Mouse (Mus musculus): ENCODE results near the gene Aasdh. TPM values are rescaled to one million over a fixed set of nuclear protein-coding genes. Genes with fewer than 3 reads are reported as not detected.

Aasdh gene
- total RNA-seq, 1 experiment: 18.0 TPM

- Histone ChIP-seq H3K36me3 (ENCODE audit: control insufficient read depth, insufficient read depth, low read length, poor library complexity, severe bottlenecking) (no peaks in the 10 kb centered on the region; the same call in 1 of the 2 replicates), H3K27ac (ENCODE audit: insufficient read depth, low read depth, low read length, poor library complexity, severe bottlenecking) (no peak overlapping the region), H3K4me1 (ENCODE audit: control insufficient read depth in 2 of 2, insufficient read depth in 2 of 2, low read length in 2 of 2, poor library complexity in 1 of 2) (peaks cover 0 to 3% of the 10 kb centered on the region in 2 experiments; a peak in 1 of 4 replicates), H3K4me3 (ENCODE audit: insufficient read depth in 1 of 2, low read depth in 1 of 2, low read length in 2 of 2, poor library complexity in 1 of 2, severe bottlenecking in 1 of 2) (peak overlapping the region; percentile 39 to 59), H3K9ac (ENCODE audit: insufficient read depth, low read depth, low read length, poor library complexity, severe bottlenecking) (peak overlapping the region; percentile 61), H3K9me3 (ENCODE audit: control insufficient read depth, insufficient read depth, low read depth, low read length) (no peaks in the 10 kb centered on the region)
- DNase-seq (ENCODE audit: low read depth, low spot score): peak; percentile 80
- TF ChIP-seq CHD2 (IDR thresholded peaks at IDR 0.05; ENCODE audit: low read depth, low read length) (peak; percentile 62; the same call in 1 of the 2 replicates), MAFK (IDR thresholded peaks at IDR 0.05; ENCODE audit: insufficient read depth, low read depth, low read length) (no peak)
- in situ Hi-C loops (cut with MboI; ENCODE audit: low sequenced_read_pairs in 2 of 2, unreplicated experiment in 2 of 2): no loop called here
Observed at GRCm38 (mm10) chr5:76868693-76869286, 36.5 kb downstream of the Aasdh start.

GRCm38 (mm10) chr5:76866819-76867218, 38.5 kb downstream of the Aasdh start:
- no peak overlapping the region for H3K9ac ChIP-seq (ENCODE audit: insufficient read depth, low read depth, low read length, poor library complexity, severe bottlenecking)
- no peak for DNase-seq (ENCODE audit: low read depth, low spot score)
- no peaks in the 10 kb centered on the region for H3K9me3 ChIP-seq (ENCODE audit: control insufficient read depth, insufficient read depth, low read depth, low read length)
- H3K4me1 ChIP-seq (ENCODE audit: control insufficient read depth in 2 of 2, insufficient read depth in 2 of 2, low read length in 2 of 2, poor library complexity in 1 of 2): peaks cover 0 to 3% of the 10 kb centered on the region in 2 experiments; a peak in 1 of 4 replicates
- in situ Hi-C loops (cut with MboI; ENCODE audit: low sequenced_read_pairs in 2 of 2, unreplicated experiment in 2 of 2): no loop called here
- no peaks in the 10 kb centered on the region for H3K36me3 ChIP-seq (ENCODE audit: control insufficient read depth, insufficient read depth, low read length, poor library complexity, severe bottlenecking)
- TF ChIP-seq ZNF384 (IDR thresholded peaks at IDR 0.05; ENCODE audit: low read depth, low read length) (no peak), MAFK (IDR thresholded peaks at IDR 0.05; ENCODE audit: insufficient read depth, low read depth, low read length) (no peak), ZC3H11A (IDR thresholded peaks at IDR 0.05; ENCODE audit: borderline replicate concordance, low read depth, low read length) (no peak), CHD2 (IDR thresholded peaks at IDR 0.05; ENCODE audit: low read depth, low read length) (no peak), HCFC1 (IDR thresholded peaks at IDR 0.05; ENCODE audit: borderline replicate concordance, insufficient read depth, low read length) (no peak)
- H3K4me3 ChIP-seq (ENCODE audit: insufficient read depth in 1 of 2, low read depth in 1 of 2, low read length in 2 of 2, poor library complexity in 1 of 2, severe bottlenecking in 1 of 2): no peak overlapping the region
- H3K27ac ChIP-seq (ENCODE audit: insufficient read depth, low read depth, low read length, poor library complexity, severe bottlenecking): no peak overlapping the region

GRCm38 (mm10) chr5:76858444-76858843, 46.9 kb downstream of the Aasdh start:
- H3K36me3 ChIP-seq (ENCODE audit: control insufficient read depth, insufficient read depth, low read length, poor library complexity, severe bottlenecking): no peaks in the 10 kb centered on the region
- peaks cover 2 to 10% of the 10 kb centered on the region in 2 experiments; a peak in 2 of 4 replicates for H3K4me1 ChIP-seq (ENCODE audit: control insufficient read depth in 2 of 2, insufficient read depth in 2 of 2, low read length in 2 of 2, poor library complexity in 1 of 2)
- no peak for TF ChIP-seq CHD2 (IDR thresholded peaks at IDR 0.05; ENCODE audit: low read depth, low read length)
- TF ChIP-seq MAFK (IDR thresholded peaks at IDR 0.05; ENCODE audit: insufficient read depth, low read depth, low read length): no peak
- no peak for TF ChIP-seq ZC3H11A (IDR thresholded peaks at IDR 0.05; ENCODE audit: borderline replicate concordance, low read depth, low read length)
- TF ChIP-seq HCFC1 (IDR thresholded peaks at IDR 0.05; ENCODE audit: borderline replicate concordance, insufficient read depth, low read length): no peak
- no peak for TF ChIP-seq ZNF384 (IDR thresholded peaks at IDR 0.05; ENCODE audit: low read depth, low read length)
- in situ Hi-C loops (cut with MboI; ENCODE audit: low sequenced_read_pairs in 2 of 2, unreplicated experiment in 2 of 2): no loop called here
- no peaks in the 10 kb centered on the region for H3K9me3 ChIP-seq (ENCODE audit: control insufficient read depth, insufficient read depth, low read depth, low read length)
- H3K27ac ChIP-seq (ENCODE audit: insufficient read depth, low read depth, low read length, poor library complexity, severe bottlenecking): no peak overlapping the region
- H3K9ac ChIP-seq (ENCODE audit: insufficient read depth, low read depth, low read length, poor library complexity, severe bottlenecking): no peak overlapping the region
- peak overlapping the region; percentile 4 to 18; a peak in 3 of 4 replicates for H3K4me3 ChIP-seq (ENCODE audit: insufficient read depth in 1 of 2, low read depth in 1 of 2, low read length in 2 of 2, poor library complexity in 1 of 2, severe bottlenecking in 1 of 2)
- DNase-seq (ENCODE audit: low read depth, low spot score): no peak

- Histone ChIP-seq H3K4me1 (ENCODE audit: control insufficient read depth in 2 of 2, insufficient read depth in 2 of 2, low read length in 2 of 2, poor library complexity in 1 of 2) (peaks cover 2 to 10% of the 10 kb centered on the region in 2 experiments; a peak in 2 of 4 replicates), H3K4me3 (ENCODE audit: insufficient read depth in 1 of 2, low read depth in 1 of 2, low read length in 2 of 2, poor library complexity in 1 of 2, severe bottlenecking in 1 of 2) (peak overlapping the region; percentile 18 to 46), H3K9me3 (ENCODE audit: control insufficient read depth, insufficient read depth, low read depth, low read length) (no peaks in the 10 kb centered on the region), H3K36me3 (ENCODE audit: control insufficient read depth, insufficient read depth, low read length, poor library complexity, severe bottlenecking) (no peaks in the 10 kb centered on the region), H3K27ac (ENCODE audit: insufficient read depth, low read depth, low read length, poor library complexity, severe bottlenecking) (no peak overlapping the region), H3K9ac (ENCODE audit: insufficient read depth, low read depth, low read length, poor library complexity, severe bottlenecking) (peak overlapping the region; percentile 31; the same call in 1 of the 2 replicates)
- no peak for DNase-seq (ENCODE audit: low read depth, low spot score)
- in situ Hi-C loops (cut with MboI; ENCODE audit: low sequenced_read_pairs in 2 of 2, unreplicated experiment in 2 of 2): no loop called here
- no peak for TF ChIP-seq CHD2 (IDR thresholded peaks at IDR 0.05; ENCODE audit: low read depth, low read length)
- no peak for TF ChIP-seq ZNF384 (IDR thresholded peaks at IDR 0.05; ENCODE audit: low read depth, low read length)
- TF ChIP-seq MAFK (IDR thresholded peaks at IDR 0.05; ENCODE audit: insufficient read depth, low read depth, low read length): no peak
- no peak for TF ChIP-seq HCFC1 (IDR thresholded peaks at IDR 0.05; ENCODE audit: borderline replicate concordance, insufficient read depth, low read length)
- TF ChIP-seq ZC3H11A (IDR thresholded peaks at IDR 0.05; ENCODE audit: borderline replicate concordance, low read depth, low read length): no peak
Observed at GRCm38 (mm10) chr5:76857103-76858015, 48.0 kb downstream of the Aasdh start.

Data from ES-E14 (cell line).